Mouse (Mus musculus): ENCODE measurements around the gene Abcd3.

Gene Abcd3

GRCm38 (mm10) chr3:121710894-121711531, 104.1 kb downstream of the Abcd3 start:
- DNase-seq (ENCODE audit: inconsistent ontology term): no peak
